Mouse (Mus musculus) macrophage (primary cell): Measurements from ENCODE around the gene Tsx. TPM values are rescaled to one million over a fixed set of nuclear protein-coding genes. Genes with fewer than 3 reads are reported as not detected.
"Not testable (repeated sequence)": the region's sequence is repeated elsewhere in the genome, so short reads cannot be mapped to it uniquely, and the experiment has no call there.

Source experiments
- H3K27ac ChIP-seq: fragments of 350-480 bp; formaldehyde crosslinking; 2 replicates; pipeline ENCODE4 v1.9.0; 2021
- H3K36me3 ChIP-seq: fragments of 350-480 bp; formaldehyde crosslinking; 2 replicates; pipeline ENCODE4 v1.9.0; 2021; ENCODE audit errors: inconsistent target
- H3K4me3 ChIP-seq: fragments of 350-480 bp; formaldehyde crosslinking; 2 replicates; pipeline ENCODE4 v1.9.0; 2021; ENCODE audit errors: inconsistent target
- H3K79me2 ChIP-seq: fragments of 350-480 bp; formaldehyde crosslinking; 2 replicates; pipeline ENCODE4 v1.9.0; 2021; ENCODE audit errors: inconsistent target
- WGBS: methylation state at CpG from one replicate; pipeline ENCODE4 v1.1.7; 2026; ENCODE audit warnings: inconsistent platforms; ENCODE audit not compliant: missing documents; 5-methylcytosine and 5-hydroxymethylcytosine counted together
- polyA plus RNA-seq: library from polyadenylated mRNA; stranded (reverse); fragments of 250-400 nt; gene quantifications from 3 replicates; pipeline ENCODE4 v1.2.4, GENCODE M21; 2018; ENCODE audit warnings: inconsistent platforms

Gene Tsx
- polyA plus RNA-seq, 1 experiment from 2014 or later: not detected

GRCm38 (mm10) chrX:103447539-103448169 is 33.4 kb downstream of the Tsx start:
- no peak overlapping the region for H3K27ac ChIP-seq
- no peak overlapping the region for H3K4me3 ChIP-seq
- WGBS: 12% methylated on average over 34 of the region's 34 CpGs

GRCm38 (mm10) chrX:103448429-103448828 is 34.2 kb downstream of the Tsx start:
- WGBS: 55% methylated on average over 9 of the region's 13 CpGs
- not testable (repeated sequence) for H3K27ac ChIP-seq, H3K4me3 ChIP-seq

More at GRCm38 (mm10) chrX:103447539-103448169, 33.4 kb downstream of the Tsx start:
- Histone ChIP-seq H3K36me3 (no peaks in the 10 kb centered on the region), H3K79me2 (no peaks in the 10 kb centered on the region)

GRCm38 (mm10) chrX:103448943-103449722 is 34.9 kb downstream of the Tsx start:
- WGBS: 71% methylated on average over 9 of the region's 27 CpGs
- not testable (repeated sequence) for H3K27ac ChIP-seq, H3K36me3 ChIP-seq, H3K4me3 ChIP-seq, H3K79me2 ChIP-seq

More at GRCm38 (mm10) chrX:103448429-103448828, 34.2 kb downstream of the Tsx start:
- H3K79me2 ChIP-seq, H3K36me3 ChIP-seq: not testable (repeated sequence)

- WGBS: 93% methylated on average over 5 of the region's 6 CpGs
- Histone ChIP-seq H3K36me3 (no peaks in the 10 kb centered on the region), H3K79me2 (no peaks in the 10 kb centered on the region), H3K4me3 (no peak overlapping the region), H3K27ac (no peak overlapping the region)
These were observed 38.5 kb downstream of the Tsx start for GRCm38 (mm10) chrX:103452815-103453214.

GRCm38 (mm10) chrX:103460056-103460455 is 45.8 kb downstream of the Tsx start:
- H3K79me2 ChIP-seq: no peaks in the 10 kb centered on the region
- H3K36me3 ChIP-seq: peaks cover 6% of the 10 kb centered on the region; the same call in 1 of the 2 replicates
- H3K27ac ChIP-seq: no peak overlapping the region
- 80% methylated on average over 3 of the region's 5 CpGs for WGBS
- H3K4me3 ChIP-seq: no peak overlapping the region

- H3K79me2 ChIP-seq: peaks cover 47% of the 10 kb centered on the region; the same call in 1 of the 2 replicates
- no peak overlapping the region for H3K4me3 ChIP-seq
- peaks cover 16% of the 10 kb centered on the region; the same call in 1 of the 2 replicates for H3K36me3 ChIP-seq
- no peak overlapping the region for H3K27ac ChIP-seq
- 80% methylated on average over 2 of the region's 2 CpGs for WGBS
These were observed 54.7 kb downstream of the Tsx start for GRCm38 (mm10) chrX:103468998-103469397.

GRCm38 (mm10) chrX:103472346-103472745 is 58.1 kb downstream of the Tsx start:
- WGBS: 90% methylated on average over 3 of the region's 3 CpGs
- Histone ChIP-seq H3K36me3 (peaks cover 9% of the 10 kb centered on the region; the same call in 1 of the 2 replicates), H3K4me3 (no peak overlapping the region), H3K27ac (no peak overlapping the region), H3K79me2 (peaks cover 80% of the 10 kb centered on the region; the same call in 1 of the 2 replicates)

Other genes starting within 250 kb of the Tsx start
- gene Nap1l2, start 227.8 kb upstream of the Tsx start, polyA plus RNA-seq: 0.17 to 0.19 TPM in 2 of 3 replicates, not detected in the other
- not detected in 3 replicates for gene Cdx4, start 93.1 kb upstream of the Tsx start, polyA plus RNA-seq
- not detected in 3 replicates for gene Chic1, start 58.0 kb upstream of the Tsx start, polyA plus RNA-seq
- not detected in 3 replicates for gene Gm26992, start 7.5 kb downstream of the Tsx start, polyA plus RNA-seq
- not detected in 3 replicates for gene Zcchc13, start 216.1 kb downstream of the Tsx start, polyA plus RNA-seq